Mouse (Mus musculus): ENCODE data around the gene Agbl4.

The Agbl4 gene

GRCm38 (mm10) chr4:110397618-110398045 lies at the start of gene Agbl4:
TSS of gene Agbl4 (plus strand) at chr4:110397661.
- DNase-seq: peak; percentile 91

GRCm38 (mm10) chr4:110350856-110351177 lies 46.6 kb upstream of the Agbl4 start:
- peak; percentile 63 for DNase-seq

- DNase-seq: peak; percentile 92
Measured at GRCm38 (mm10) chr4:110351178-110352000, 46.1 kb upstream of the Agbl4 start, which contains the start of gene Elavl4. TSS of gene Elavl4 (minus strand) at chr4:110351909.

DNA sequence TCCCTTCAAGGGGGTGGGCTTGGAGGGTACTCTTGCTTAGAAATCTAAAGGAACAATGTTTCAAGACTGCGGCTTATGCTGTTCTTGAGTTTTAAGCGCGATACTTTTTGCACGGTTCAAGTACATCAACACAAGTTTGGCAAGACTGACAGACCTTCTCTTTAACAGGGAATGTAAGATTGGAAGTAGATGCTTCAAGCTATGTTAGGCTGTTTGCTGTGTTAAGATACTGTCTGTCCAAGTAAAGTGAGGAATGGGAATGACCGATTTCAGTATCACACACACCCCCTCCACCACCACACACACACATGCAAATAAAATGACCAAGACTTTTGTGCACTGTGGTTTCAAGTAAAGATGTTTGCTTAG lies 45.5 kb upstream of the Agbl4 start:
- DNase-seq: no peak

- no peak for DNase-seq
Measured at GRCm38 (mm10) chr4:110360568-110360967, 36.9 kb upstream of the Agbl4 start.

GRCm38 (mm10) chr4:110396221-110396620 lies 1.2 kb upstream of the Agbl4 start:
- no peak for DNase-seq

GRCm38 (mm10) chr4:110420306-110420705 lies 22.8 kb downstream of the Agbl4 start:
- no peak for DNase-seq

DNA sequence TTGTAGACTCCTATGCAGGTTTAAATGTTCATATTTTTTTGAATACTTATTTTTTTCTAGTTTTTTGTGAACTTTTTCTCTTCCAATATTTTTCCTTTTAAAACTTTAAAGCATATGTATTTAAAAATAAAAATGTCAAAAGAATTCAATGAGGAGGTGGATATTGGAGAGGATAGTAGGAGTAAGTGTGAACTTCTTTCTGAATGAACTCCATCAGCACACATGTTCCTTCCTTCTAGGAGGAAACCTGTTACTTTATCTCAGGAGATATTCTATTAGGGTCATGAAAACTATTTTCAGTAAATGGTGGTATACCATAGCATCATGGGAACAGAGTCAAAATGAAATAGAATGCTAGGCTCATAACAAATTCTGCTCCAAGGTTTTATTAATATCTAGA lies 30.2 kb downstream of the Agbl4 start:
- no peak for DNase-seq

DNA sequence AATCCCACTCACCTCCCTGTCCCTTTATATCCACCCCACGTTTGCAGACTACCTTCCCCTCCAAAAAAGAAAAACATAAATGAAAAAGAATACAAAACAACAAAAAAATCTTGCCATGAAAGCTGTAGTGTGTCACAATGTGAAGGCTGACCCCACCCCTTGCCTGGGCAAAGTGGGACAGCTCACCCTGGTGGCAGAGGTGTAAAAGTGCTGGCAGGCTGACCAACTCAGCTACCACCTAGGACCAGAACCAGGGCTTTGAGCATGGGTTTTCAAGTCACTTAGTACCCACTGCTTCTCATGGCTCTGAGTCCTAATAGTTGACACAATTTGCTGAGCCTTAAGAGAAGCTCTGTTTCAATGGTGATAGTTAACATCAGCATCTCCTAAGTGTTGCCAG lies 96.9 kb downstream of the Agbl4 start:
- DNase-seq: peak; percentile 18

GRCm38 (mm10) chr4:110529804-110530203 lies 132.3 kb downstream of the Agbl4 start:
- DNase-seq: no peak

GRCm38 (mm10) chr4:110549223-110549622 lies 151.8 kb downstream of the Agbl4 start:
- DNase-seq: no peak

DNA sequence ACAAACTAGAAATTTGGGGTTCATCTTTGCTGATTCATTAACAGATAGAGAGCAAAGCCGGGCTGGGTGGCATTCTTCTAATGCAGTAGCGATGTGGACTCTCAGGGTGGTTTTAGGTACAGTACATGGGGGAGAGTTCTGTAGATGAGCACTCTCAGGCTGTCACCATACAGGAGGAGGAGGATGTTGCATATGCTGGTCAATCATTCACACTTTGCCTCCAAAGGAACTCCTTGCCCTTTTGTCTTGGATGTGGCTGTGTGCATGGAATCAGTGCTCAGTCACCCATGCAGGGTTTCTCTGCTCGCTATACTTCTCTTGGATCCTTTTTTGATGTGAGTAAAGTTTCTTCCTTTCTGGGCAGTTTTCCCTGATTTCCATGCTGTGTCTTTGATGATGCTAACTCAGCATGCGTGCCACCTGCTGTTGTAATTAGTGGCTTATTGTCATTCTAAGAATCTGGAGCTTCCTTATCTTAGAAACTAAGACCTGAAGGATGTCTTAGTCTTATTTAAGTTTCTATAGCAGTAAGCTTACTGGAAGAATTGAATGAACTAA lies 200.3 kb downstream of the Agbl4 start:
- DNase-seq: no peak

DNA sequence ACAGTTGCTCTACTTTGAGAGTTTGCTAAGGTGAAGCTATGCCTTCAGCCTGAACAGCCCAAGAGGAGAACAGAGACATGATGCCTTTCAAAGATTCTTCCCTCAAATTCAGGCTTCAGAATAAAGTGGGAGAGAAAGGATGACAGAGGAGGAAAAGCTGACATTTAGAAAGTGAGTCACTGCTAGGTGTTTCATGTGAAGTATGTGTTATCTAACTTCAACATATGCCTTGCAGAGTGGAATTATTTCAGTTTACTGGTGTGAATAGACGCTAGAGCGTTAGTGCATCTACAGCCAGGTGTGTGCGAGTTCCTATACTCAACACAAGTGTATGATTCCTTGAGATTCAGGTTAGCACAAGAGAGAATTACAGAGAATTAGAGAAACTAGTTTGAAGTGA lies 244.0 kb downstream of the Agbl4 start:
- DNase-seq: no peak

GRCm38 (mm10) chr4:110662940-110663339 lies 265.5 kb downstream of the Agbl4 start:
- DNase-seq: no peak

DNA sequence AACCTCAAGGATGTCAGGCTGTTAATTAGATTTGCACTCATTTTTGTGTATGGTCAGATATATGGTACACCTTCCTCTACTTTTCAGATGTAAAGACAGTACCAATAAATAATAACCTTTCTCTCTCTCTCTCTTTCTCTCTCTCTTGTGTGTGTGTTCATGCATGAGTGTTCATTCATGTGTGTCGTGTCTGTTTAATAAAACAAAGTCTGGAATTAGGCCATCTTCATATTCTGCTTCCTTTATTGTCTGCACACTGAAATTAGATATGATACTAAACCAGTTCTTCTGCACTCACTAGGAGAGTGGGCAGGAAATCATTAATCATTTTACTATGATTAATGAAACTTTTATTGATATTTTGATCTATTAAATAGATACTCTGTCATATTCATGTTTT lies 276.7 kb downstream of the Agbl4 start:
- no peak for DNase-seq

DNA sequence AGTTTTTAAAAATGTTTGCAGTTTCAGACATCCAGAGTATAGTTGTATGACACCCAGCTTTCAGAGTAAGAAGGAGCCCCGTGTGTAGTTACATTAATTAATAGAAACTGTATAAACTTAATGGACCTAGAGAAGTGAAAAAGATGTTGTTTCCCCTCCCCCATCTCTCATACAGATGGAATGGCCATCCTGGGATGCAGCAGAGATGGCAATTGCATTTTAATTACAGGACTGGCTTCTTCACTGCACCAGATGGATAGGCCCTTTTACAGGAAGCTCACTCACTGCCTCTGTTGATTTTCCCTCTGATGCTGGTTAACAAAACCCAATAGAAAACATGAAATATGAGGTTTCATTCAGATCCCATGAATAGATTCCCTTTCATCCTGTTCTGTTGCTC lies 337.7 kb downstream of the Agbl4 start:
- DNase-seq: no peak

DNA sequence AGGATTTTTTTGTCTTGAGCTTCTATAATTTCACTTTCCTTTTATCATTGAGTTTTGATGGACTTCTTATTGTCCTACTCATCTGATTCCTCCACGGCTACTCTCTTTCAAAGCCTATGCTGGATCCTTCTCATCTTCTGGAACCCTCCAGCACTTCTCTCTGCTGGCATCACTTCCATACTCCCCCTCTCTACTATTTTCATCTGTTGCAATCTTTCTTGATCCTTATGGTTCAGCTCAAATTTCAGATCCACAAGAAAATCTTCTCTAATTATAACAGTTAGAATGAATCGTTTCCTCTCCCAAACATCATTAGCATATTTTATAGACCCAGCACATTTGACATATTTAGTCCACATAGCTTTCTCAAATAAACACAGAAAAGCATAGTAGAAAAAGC lies 360.5 kb downstream of the Agbl4 start:
- DNase-seq: no peak

DNA sequence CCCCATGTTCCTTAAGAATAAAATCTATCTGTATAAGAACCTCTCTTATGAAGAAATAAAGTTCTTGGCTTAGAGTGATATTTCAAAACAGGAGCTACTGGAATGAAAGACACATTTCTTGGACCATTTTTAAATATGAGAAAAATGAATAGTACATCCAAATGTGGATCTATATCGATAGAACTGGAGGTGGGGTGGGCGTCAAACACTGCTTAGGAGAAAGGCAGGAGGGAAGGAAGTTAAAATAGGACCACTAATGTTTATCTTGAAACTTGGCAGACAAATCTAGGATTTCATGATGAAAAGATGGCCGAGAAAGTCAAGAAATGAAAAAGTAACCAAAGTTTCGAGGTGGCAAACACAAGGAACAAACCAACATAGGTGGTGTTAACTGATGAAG lies 391.1 kb downstream of the Agbl4 start:
- no peak for DNase-seq

- no peak for DNase-seq
Measured at GRCm38 (mm10) chr4:110799902-110800301, 402.4 kb downstream of the Agbl4 start.

DNA sequence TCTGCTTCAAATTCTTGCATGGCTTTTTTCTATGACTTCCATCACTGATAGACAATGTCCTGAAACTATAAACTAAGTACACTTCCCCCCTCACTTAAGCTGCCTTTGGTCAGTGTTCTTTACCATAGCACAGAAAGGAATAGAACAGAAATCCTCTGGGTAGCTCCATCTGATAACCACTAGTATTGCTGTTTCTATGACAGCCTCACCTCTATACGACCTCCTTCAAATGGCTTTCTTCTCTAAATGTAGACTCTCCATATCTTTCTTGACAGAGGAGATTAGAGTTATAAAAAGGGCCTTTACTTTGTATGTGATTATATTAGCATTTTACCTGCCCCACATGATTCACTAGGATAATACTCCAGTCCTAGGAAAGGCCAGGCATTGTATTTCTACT lies 413.5 kb downstream of the Agbl4 start:
- DNase-seq: no peak

DNA sequence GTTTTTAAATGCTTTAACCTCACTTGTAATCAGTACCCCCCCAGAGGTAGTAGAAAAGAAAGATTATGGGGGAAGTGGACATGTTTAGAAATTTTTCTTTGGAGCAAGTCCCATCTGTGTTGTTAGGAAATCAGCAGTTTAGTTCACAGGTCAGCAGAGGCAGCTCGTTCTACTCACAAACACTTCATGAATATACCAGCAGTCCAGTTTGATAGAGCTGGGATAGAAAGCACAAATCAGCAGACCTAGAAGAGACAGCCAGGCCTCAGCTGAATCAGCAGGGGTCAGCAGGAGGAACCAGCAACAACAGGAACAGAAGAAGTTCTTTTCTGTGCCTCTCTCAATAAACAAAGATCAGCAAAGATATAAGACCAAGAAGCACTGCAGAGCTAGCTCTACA lies 435.3 kb downstream of the Agbl4 start:
- DNase-seq: no peak

- no peak for DNase-seq
Measured at GRCm38 (mm10) chr4:110879719-110880443, 482.4 kb downstream of the Agbl4 start.

DNA sequence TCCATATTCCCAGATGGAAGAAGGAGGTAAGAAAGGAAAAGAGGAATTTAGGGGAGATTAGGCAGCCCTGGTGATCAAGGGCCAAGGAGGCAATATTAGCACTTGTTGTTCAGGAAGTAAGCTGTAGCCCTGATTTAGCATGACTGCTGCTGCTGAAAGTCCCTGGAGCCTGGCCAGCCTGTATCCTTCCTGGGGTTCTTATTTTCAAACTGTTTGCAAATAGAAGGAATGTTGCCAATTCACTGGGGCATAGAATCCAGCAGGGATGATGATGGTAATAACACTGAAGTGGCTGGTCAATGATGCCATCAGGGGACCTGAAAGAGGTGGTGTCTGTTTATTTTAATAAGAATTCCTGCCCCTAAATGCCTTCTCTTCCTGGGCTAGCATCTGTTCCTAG lies 518.6 kb downstream of the Agbl4 start:
- DNase-seq: peak; percentile 1

- peak; percentile 29 for DNase-seq
Measured at GRCm38 (mm10) chr4:110916565-110916964, 519.1 kb downstream of the Agbl4 start.
